Mouse (Mus musculus) liver, postnatal 0 days (tissue): ENCODE measurements at regions not wholly inside any gene's neighbourhood (a gene's known extent, or its start where the extent isn't known, plus 50 kb on each side); places are given as distances from the start of the nearest gene placed in this dataset.
A peak's percentile ranks its signal among the peaks of the same experiment; 100 is the strongest.

Source experiments
- ATAC-seq: fragments of 200-750 bp; cut with Nextera tagmentation; 2 replicates; pipeline ENCODE4 v1.8.0; 2017; ENCODE audit warnings: mild to moderate bottlenecking, moderate library complexity
- DNase-seq: peaks from one replicate; pipeline ENCODE4 v3.0.0-alpha.2; 2016
- H3K27ac ChIP-seq: fragments of 300-500 bp; sonication (generic); 2 replicates; pipeline ENCODE4 v1.5.1; 2014; ENCODE audit warnings: antibody characterized with exemption, moderate library complexity, mild to moderate bottlenecking, low read depth
- H3K27me3 ChIP-seq: fragments of 300-500 bp; sonication (generic); 2 replicates; pipeline ENCODE4 v1.6.1; 2014; ENCODE audit warnings: low read length, control low read depth, mixed read lengths; ENCODE audit not compliant: insufficient read depth
- H3K36me3 ChIP-seq: fragments of 300-500 bp; sonication (generic); replicated peaks from 2 replicates; pipeline ENCODE4 v1.6.1; 2014; ENCODE audit warnings: mild to moderate bottlenecking, control low read depth, low read length, moderate library complexity, mixed read lengths; ENCODE audit not compliant: insufficient read depth
- H3K4me1 ChIP-seq: fragments of 300-500 bp; sonication (generic); 2 replicates; pipeline ENCODE4 v1.6.1; 2014; ENCODE audit warnings: antibody characterized with exemption, mild to moderate bottlenecking, control low read depth; ENCODE audit not compliant: insufficient read depth
- H3K4me2 ChIP-seq: fragments of 300-500 bp; sonication (generic); 2 replicates; pipeline ENCODE4 v1.6.1; 2014; ENCODE audit warnings: low read depth, mild to moderate bottlenecking, low read length, moderate library complexity, mixed read lengths
- H3K4me3 ChIP-seq: fragments of 300-500 bp; sonication (generic); 2 replicates; pipeline ENCODE4 v1.5.1; 2014; ENCODE audit warnings: low read depth, low read length
- H3K9ac ChIP-seq: fragments of 300-500 bp; sonication (generic); replicated peaks from 2 replicates; pipeline ENCODE4 v1.6.1; 2014; ENCODE audit warnings: mild to moderate bottlenecking, moderate library complexity
- H3K9me3 ChIP-seq: fragments of 300-500 bp; sonication (generic); 2 replicates; pipeline ENCODE4 v1.6.1; 2016; ENCODE audit warnings: mild to moderate bottlenecking, control low read depth, low read length, mixed read lengths
- CTCF ChIP-seq: sonication (generic); IDR thresholded peaks from 2 replicates; pipeline ENCODE4 v1.5.1; 2016; ENCODE audit warnings: antibody characterized with exemption, low read depth
- EP300 ChIP-seq: IDR thresholded peaks from 2 replicates; pipeline ENCODE4 v1.6.1; 2016; ENCODE audit warnings: antibody characterized with exemption, low read depth, mild to moderate bottlenecking
- WGBS: fragments of 180-500 bp; shearing (Covaris S2); extraction: QIAGEN DNeasy Blood & Tissue Kit; methylation state at CpG from one replicate; pipeline ENCODE4 v1.1.7; 2014; ENCODE audit not compliant: insufficient replicate concordance; 5-methylcytosine and 5-hydroxymethylcytosine counted together

DNA sequence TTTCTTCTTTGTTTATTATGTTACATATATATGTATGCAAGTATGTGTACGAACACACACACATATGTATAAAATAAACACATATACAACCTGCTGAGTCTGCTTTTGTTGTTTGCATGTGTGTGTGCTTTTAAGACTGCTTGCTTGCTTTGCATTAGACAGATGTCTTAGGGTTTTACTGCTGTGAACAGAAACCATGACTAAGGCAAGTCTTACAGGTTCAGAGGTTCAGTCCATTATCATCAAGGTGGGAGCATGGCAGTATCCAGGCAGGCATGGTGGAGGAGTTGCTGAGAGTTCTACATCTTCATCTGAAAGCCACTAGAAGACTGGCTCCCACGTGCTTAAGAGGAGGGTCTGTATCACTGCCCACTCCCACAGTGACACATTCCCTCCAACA, 520.3 kb upstream of the Tmem132c start:
- 63% methylated on average over 2 of the region's 2 CpGs for WGBS
- Histone ChIP-seq H3K27ac (no peak overlapping the region), H3K27me3 (no peaks in the 10 kb centered on the region), H3K4me1 (no peaks in the 10 kb centered on the region), H3K9ac (no peak overlapping the region), H3K4me3 (no peak overlapping the region), H3K9me3 (0 out of 2 replicates have a peak, but pooled peaks cover 2% of the 10 kb centered on the region), H3K4me2 (no peak overlapping the region), H3K36me3 (no peaks in the 10 kb centered on the region)
- no peak for TF ChIP-seq CTCF
- no peak for TF ChIP-seq EP300
- ATAC-seq = no peak
- DNase-seq = no peak

DNA sequence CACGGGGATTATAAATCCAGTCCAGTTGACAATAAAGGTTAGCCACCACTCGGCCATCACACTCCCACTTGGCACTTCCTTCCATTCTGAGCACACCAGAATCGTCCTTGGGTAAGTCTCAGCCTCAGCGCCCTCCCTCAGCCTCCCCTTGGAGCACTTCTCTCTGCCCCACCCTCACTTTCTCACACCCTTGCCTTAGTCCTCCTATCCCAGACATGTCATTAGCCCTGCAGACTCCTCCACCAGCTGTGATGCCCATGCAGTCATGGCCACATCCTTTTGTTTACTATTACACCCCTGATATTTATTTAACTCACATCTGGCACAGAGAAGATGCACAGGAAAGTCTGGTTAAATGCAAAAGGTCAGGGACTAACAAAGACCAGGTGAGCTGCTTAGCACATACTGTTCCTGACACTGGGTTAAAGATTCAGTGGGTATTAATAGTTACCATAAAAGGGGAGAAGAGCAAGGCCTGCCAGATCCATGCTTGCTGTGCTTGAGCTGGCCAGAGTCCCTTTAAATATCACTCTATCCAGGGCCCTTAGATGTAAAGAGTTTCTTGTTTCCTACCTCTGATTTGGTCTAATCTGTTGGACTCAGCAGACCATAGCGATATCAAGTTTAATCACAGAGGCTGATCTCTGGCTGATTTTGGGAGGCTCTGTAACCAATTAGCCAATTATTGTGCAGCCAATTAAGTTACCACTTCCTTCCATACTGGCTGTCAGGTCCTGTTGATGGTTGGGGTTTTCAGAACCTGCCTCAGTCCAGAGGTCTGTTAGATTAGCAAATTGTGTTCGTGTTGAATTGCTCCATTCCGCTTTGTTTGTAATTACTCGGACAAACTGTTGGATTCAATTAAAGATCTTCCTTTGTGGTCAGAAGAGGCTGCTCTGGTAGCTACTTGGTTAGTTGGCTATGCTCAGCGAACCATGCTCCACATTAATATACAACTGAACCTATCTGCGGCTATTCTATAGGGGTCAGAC, 518.0 kb upstream of the Tmem132c start:
- 60% methylated on average over 10 of the region's 10 CpGs for WGBS
- ATAC-seq (no peak), DNase-seq (no peak)
- Histone ChIP-seq H3K4me2 (no peak overlapping the region), H3K9me3 (0 out of 2 replicates have a peak, but pooled peaks cover 2% of the 10 kb centered on the region), H3K27ac (no peak overlapping the region), H3K27me3 (no peaks in the 10 kb centered on the region), H3K4me1 (no peaks in the 10 kb centered on the region), H3K9ac (no peak overlapping the region), H3K4me3 (no peak overlapping the region), H3K36me3 (no peaks in the 10 kb centered on the region)
- no peak for TF ChIP-seq EP300

DNA sequence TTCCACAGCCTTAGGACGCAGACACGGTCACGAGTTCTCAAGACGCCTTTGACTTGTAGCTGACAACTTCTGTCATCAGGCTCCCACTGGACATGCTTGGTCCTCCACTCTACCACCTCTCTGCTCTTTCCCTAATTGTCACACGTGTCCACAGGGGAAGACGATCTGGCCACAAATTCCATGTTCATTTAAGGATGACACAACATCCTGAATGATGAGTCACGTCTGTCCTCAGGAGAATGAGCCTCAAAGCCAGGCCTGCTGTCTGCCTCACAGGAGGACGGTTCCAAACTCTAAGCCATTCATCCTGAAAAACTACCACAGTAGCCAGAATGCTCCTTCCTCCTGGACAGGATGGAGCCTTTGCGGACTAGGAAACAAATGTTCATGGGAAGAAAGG, 517.3 kb upstream of the Tmem132c start:
- Histone ChIP-seq H3K4me3 (no peak overlapping the region), H3K27me3 (no peaks in the 10 kb centered on the region), H3K4me1 (no peaks in the 10 kb centered on the region), H3K4me2 (no peak overlapping the region), H3K9me3 (0 out of 2 replicates have a peak, but pooled peaks cover 1% of the 10 kb centered on the region), H3K36me3 (no peaks in the 10 kb centered on the region), H3K27ac (no peak overlapping the region), H3K9ac (no peak overlapping the region)
- 71% methylated on average over 9 of the region's 9 CpGs for WGBS
- ATAC-seq (no peak), DNase-seq (no peak)
- no peak for TF ChIP-seq CTCF
- TF ChIP-seq EP300 = no peak

DNA sequence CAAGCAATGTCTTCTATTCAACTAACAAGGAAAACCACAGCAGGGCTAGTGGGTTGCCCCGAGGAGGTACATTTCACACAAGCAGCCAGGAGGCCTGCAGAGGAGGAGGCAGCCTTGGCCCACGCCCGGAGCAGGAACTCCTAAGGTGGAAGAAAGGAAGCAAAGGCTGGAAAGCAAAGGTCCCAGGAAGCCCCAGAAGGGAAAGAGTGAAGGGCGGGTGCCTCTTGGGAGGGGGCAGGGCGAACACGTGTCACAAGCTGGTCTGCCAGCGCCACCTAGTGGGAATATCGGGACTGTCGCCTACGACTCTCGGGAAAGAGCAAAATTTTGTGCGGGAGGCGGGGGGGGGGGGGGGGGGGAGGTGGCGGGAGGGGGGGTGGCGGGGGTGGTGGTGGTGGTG, 508.1 kb upstream of the Tmem132c start:
- DNase-seq (peak; percentile 54), ATAC-seq (no peak)
- H3K27me3 ChIP-seq = no peaks in the 10 kb centered on the region
- H3K9ac ChIP-seq = no peak overlapping the region
- no peaks in the 10 kb centered on the region for H3K36me3 ChIP-seq
- no peak for TF ChIP-seq EP300
- TF ChIP-seq CTCF = peak; percentile 59
- H3K9me3 ChIP-seq = no peaks in the 10 kb centered on the region
- H3K27ac ChIP-seq = no peak overlapping the region
- 9% methylated on average over 5 of the region's 15 CpGs for WGBS
- H3K4me1 ChIP-seq = no peaks in the 10 kb centered on the region
- H3K4me3 ChIP-seq = no peak overlapping the region
- H3K4me2 ChIP-seq = no peak overlapping the region

GRCm38 (mm10) chr5:126735733-126736132, 505.9 kb upstream of the Tmem132c start:
- Histone ChIP-seq H3K4me3 (no peak overlapping the region), H3K9me3 (no peaks in the 10 kb centered on the region), H3K4me1 (no peaks in the 10 kb centered on the region), H3K27me3 (no peaks in the 10 kb centered on the region), H3K27ac (no peak overlapping the region), H3K9ac (no peak overlapping the region), H3K36me3 (no peaks in the 10 kb centered on the region), H3K4me2 (no peak overlapping the region)
- ATAC-seq = no peak
- no peak for DNase-seq
- TF ChIP-seq EP300 (no peak), CTCF (no peak)

- no peaks in the 10 kb centered on the region for H3K27me3 ChIP-seq
- no peak overlapping the region for H3K9ac ChIP-seq
- no peak overlapping the region for H3K4me2 ChIP-seq
- H3K27ac ChIP-seq = no peak overlapping the region
- ATAC-seq = no peak
- H3K9me3 ChIP-seq = no peaks in the 10 kb centered on the region
- H3K4me3 ChIP-seq = no peak overlapping the region
- DNase-seq = no peak
- H3K4me1 ChIP-seq = no peaks in the 10 kb centered on the region
- TF ChIP-seq CTCF = no peak
- no peak for TF ChIP-seq EP300
- no peaks in the 10 kb centered on the region for H3K36me3 ChIP-seq
- 76% methylated on average over 4 of the region's 4 CpGs for WGBS
Measured at GRCm38 (mm10) chr5:126737681-126738080, 503.9 kb upstream of the Tmem132c start.
